Mouse (Mus musculus) cerebellum, postnatal 14 days (tissue): ENCODE measurements around the gene Mrpl14.

Experiments
- DNase-seq, 2 experiments: peaks; one replicate each; pipeline ENCODE4 v3.0.0; 2021; ENCODE audit warnings: mixed read lengths in 2 of 2

Gene Mrpl14

DNA sequence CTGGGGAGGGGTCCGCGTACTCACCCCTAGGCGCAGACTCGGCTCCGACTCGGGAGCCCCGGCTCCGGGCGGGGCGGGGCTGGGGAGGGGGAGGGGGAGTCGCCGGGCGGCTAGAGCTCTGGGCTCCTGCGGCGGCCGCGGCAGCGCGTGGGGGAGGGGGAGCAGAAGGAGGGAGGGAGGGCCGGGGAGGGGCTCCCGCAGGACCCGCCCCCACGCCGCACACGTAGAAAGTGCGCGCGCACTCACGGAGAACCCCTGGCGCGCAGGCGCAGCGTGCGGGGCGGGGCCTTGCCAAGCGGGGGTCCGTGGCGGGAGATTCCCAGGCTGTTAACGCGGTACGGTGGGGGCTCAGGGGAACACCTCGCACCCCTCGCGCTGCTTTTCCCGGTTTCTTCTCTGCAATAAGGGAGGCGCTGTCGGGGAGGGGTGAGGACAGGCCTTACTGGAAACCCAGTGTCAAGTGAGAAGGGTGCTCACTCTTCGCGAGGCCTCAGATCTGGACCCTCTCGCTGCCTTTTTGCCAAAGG is at the start of gene Mrpl14:
Mrpl14 (plus strand) TSS at position 230 of the 527 bp plus-strand sequence.
- peak; percentile 97 for DNase-seq

- DNase-seq: no peak
These were observed 47.4 kb upstream of the Mrpl14 start for GRCm38 (mm10) chr17:45638596-45639295.

GRCm38 (mm10) chr17:45641981-45642380 is 44.1 kb upstream of the Mrpl14 start:
- no peak for DNase-seq

- DNase-seq: peak; percentile 94 to 96
These were observed 43.4 kb upstream of the Mrpl14 start for GRCm38 (mm10) chr17:45642701-45643100.

DNA sequence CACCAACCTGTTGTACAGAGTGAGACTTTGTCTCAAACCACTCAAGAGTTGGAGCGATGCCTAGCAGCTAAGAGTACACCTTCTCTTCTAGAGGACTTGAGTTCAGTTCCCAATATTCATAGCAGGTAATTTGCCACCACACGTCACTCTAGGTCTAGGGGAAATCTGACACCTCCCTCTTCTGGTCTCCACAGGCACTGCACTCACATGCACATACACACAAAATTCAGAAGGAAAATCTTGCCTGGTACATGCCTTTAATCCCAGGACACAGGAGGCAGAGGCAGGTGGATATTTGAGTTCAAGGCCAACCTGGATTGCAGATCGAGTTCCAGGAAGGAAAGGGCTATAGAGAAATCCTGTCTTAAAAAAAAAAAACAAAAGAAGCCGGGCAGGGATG is 41.9 kb upstream of the Mrpl14 start:
- peak in 1 of 2 experiments; percentile 28 for DNase-seq

DNA sequence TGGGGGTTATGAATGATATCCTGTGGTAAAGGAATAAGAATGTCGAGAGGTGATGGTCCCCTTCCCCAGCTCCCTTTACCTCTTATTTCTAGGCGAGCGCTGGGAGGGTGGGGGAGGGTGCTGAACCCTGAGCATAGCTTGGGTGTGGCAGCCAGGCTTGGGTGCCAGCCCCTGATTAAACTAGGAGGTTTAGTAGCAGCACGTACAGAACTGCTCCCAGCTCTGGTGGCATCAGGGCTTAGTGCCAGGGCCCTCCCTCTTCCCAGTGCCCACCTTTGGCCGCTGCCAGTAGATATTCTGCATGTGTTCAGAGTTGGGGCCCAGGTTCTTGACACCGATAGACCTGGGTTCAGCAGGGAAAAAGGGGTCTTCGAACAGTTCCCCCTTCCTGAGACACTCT is 32.9 kb upstream of the Mrpl14 start:
- no peak for DNase-seq

- peak; percentile 42 to 78 for DNase-seq
These were observed 30.3 kb upstream of the Mrpl14 start for GRCm38 (mm10) chr17:45655820-45656219.

GRCm38 (mm10) chr17:45659225-45659624 is 26.9 kb upstream of the Mrpl14 start, which contains the start of gene Capn11:
Gene Capn11 (minus strand): TSS chr17:45659325.
- DNase-seq: no peak

DNA sequence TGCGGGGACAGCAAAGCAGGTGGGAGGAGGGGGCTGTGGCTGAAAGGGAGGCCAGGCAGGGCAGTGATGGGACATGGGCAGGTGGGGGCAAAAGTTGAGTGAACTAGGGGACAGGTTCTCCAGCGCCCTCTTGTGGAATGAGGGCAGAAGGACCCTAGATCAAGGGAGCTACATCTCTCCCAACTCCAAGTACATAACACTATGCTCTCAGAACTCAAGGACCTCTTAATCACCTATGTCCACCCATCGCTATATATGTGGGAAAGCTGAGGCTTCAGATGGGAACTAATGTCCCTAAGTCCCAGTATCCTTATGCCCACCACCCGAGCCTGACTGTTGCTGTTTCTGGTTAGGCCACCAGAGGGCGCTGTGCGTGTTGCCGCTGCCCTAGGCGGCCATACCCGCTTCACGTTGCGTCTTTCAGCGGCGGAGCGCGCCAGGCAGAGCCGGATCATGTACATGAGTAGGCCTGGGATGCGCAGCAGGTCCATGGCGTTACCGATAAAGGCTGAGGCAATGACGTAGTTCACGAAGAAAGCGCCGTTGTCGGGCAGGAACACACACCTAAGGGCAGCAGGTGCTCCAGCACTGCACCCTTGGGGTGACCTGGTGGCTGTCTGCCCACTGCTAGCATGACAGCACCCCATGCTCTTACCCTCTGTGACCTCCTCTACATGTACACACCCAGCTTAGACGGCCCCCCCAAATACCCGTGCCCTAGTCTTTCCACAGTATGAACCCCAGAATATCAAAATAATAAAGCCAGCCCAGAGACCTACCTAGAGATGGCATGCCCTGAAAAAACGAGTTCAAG is 22.8 kb upstream of the Mrpl14 start:
- peak; percentile 91 to 95 for DNase-seq

DNA sequence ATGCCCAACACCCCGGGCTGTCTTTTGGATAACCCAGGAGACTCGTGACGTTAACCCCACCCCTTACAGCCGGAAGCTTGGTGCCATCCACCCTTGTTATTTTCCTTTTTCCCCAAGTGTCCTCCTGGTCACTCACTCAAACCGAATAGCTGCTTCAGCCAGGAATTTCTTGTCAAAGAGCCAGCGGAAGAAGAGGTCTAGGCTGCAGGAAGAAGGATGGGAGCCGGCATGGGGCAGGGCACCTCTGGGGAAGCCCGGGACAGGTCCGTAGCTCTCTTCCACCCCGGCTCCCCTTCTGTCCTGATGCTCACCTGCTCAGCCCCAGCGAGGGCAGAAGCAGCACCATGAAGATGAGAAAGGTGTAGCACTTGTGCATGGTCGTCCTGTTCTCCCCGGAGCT is 21.5 kb upstream of the Mrpl14 start:
- no peak for DNase-seq

DNA sequence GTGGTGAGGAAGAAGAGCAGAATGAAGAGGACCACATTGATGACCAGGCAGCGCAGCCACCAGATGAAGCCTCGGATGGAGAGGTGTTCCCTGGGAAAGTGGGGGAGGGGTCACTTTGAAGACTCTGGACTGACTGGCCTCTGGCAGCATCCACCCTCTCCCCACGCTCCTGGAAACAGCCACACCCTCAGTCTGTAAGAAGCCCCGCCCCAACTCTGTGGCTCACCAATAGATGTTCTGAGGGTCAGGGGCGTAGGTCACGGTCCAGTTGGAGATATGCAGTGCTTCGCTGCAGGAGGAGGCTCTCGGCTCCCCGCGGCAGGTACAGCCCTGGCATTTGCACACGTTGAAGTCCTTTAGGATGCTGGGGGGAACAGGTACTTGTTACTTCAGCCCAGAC is 20.0 kb upstream of the Mrpl14 start:
- no peak for DNase-seq

DNA sequence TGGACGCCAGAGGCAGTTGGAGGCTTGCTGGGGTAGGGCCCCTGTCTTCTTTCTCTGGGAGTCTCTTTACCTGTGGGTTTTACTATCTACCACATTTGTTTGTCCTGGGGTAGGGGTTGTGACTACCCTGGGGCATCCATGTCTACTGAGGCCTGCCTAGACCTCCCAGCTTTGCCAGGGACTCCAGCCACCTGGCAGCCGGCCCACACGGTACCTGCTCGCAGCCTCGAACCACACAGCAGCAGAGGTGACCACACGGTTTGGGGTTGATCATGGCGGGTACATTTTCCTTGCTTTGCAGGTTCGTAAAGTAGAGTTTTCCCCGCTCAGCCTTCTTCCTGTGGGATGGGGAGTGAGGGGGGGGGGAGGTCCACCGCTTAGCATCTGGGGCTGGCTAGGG is 18.6 kb upstream of the Mrpl14 start:
- DNase-seq: peak; percentile 52 to 58

DNA sequence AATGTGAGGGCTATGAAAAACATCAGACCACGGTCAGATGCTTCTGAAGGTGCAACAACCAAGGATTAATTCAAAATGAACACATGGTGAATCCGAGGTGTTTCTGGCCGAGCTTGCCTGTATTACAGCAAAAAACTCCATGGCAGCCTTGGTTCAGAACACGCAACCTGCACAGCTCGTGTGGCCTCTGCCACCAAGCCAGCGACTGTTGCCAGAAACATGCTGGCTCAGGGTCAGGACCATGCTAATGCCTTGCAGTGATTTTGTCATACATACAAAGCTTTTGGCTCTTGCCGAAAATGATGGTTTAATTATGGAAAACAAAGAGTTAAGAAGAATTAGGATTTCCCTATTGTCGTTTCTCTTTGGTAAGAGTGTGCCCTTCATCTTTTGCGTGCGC is 18.1 kb upstream of the Mrpl14 start:
- DNase-seq: peak; percentile 63 to 73

DNA sequence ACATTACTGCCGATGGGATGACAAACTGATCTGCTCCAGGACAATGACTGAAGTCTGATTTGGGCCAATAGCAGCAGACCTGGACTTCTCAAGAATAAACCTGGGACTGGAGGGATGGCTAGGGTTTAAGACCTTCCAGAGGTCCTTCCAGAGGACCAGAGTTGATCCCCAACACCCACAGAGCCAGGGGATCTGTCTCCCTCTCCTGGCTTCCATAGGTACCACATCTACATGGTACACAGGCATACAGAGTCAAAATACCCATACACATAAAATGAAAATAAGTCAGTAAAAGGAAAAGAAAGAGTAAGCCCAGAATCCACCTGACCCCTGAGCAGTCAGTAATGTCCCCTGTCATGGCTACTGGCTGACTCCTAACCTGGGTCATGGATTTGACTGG is 14.3 kb upstream of the Mrpl14 start:
- DNase-seq: no peak

GRCm38 (mm10) chr17:45672598-45672997 is 13.5 kb upstream of the Mrpl14 start:
- DNase-seq: no peak

DNA sequence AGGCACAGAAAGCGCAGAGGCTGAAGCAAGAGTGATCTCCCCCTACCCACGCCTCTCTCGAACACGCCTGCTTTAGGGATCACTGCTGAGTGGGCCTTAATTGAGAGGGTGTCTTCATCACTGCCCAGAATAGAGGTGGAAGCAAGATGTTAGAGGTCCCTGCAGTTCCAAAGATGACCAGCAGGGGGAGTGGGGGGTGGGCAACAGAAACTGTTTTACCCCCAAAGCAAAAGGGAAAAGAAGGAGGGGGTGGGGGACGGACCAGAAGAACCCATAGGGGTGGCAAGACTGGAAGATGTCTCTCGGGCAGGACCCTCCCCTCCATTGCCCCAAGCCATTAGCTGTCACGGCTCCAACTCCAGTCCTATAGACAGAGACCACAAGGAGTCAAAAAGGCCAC is 8.0 kb upstream of the Mrpl14 start:
- peak; percentile 81 to 92 for DNase-seq

DNA sequence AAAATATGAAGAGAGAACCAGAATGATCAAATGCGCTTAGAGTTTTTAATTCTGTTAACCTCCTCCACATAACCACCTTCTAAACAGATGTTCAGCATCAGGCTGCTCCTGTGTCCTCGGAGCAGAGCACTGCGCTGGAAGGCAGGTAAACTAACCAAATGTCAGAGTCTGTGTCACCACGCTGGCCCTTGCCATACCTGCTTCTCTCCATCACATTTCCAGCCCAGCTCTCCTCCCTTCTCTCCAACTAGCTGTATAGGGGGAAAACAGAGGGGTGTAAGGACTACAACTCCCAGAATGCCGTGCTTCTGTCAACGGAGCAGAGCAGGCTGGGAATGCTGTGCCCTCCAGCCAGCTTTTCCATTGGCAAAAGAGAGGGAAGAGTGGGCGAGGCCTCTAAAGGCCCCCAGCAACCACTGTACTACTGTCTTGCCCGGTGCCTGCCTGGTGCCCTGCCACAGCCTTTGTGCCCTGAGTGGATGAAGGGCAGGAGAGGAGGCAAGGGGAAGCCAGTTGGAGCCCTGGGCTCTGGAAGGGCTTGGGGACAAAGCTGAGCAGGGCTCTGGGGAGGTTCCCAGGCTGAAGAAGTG is 5.6 kb upstream of the Mrpl14 start:
- DNase-seq: peak; percentile 75

DNA sequence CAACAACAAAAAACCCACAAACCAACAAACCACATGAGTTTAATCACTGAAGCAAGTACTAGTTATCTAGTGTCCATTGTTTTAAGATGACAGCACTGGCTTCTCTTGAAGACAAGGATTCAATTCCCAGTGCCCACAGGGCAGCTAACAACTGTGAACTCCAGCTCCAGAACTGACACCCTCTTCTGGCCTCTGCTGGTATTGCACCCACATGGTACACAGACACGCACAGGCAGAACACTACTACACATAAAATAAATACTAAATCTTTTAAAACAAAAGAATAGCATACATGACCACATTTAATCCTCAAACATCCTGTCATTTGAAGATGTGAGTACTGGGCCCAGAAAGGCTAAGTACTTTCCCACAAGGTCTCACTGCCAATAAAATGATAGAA is 4.5 kb upstream of the Mrpl14 start:
- DNase-seq: peak in 1 of 2 experiments; percentile 77

DNA sequence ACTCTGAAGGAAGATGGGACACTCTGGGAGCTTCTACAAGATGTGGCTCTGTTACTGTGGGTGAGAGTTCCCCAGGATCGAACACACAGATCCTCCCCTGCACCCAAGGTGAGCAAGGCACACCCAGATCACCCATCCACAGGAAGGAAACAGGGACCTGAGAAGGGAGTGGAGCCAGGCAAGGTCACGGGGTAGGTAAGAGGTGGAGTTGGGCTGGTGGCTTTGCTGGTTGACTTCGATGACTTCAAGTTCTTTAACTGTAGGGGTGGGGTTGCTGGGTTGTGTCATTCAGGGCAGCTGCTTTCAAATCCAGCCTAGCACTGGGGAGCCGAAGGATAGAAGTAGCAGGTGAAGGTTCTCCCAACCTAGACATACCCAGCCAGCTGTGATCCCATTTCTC is 3.3 kb upstream of the Mrpl14 start:
- DNase-seq: no peak

GRCm38 (mm10) chr17:45684667-45685131 is 1.4 kb upstream of the Mrpl14 start:
- DNase-seq: peak; percentile 43 to 52

DNA sequence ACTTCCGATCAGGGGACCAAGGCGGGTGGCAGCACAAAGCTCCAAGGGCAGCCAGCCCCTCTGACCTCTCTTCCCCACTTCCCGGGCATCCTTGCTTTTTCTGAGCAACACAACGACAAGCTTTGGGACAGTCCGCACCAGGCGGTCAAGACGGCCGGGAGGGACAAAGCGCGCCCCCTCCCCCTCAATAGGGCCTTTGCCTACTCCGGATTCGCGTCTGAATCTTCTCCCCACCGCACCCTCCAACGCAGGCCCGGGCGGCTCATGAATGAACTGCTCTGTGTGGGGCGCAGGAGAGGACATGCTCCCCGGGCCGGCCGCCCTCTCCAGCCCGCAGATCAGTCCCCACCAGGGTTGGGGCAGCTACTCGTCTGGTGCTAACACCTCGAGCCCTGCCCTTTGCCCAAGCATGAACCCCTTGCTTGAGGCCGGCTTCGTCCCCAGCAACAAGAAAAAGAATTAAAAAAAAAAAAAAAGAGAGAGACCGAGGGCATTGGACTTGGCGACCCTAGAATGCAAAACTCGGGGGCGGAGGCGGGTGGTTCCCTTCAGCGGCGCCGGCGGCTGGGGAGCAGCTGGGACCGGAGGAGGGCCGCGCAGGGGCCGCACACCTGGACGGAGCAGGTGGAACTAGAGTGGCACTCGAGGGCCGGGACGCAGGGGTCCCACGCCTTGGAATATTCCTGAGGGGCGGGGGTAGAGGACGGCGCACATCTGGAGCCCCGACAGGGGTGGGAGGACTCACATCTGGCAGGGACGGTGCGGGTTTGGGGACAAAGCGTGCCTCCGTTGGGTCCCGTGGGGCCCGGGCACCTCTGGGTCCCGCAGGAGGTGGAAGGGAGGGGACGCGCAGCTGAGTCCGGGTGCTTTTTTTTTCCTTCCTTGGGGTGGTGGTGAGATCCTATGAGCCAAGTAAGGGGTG is 690 bp upstream of the Mrpl14 start:
- peak; percentile 63 to 69 for DNase-seq

- no peak for DNase-seq
These were observed 594 bp downstream of the Mrpl14 start, which contains the start of gene Tmem63b for GRCm38 (mm10) chr17:45686716-45687115. Gene Tmem63b (minus strand): TSS chr17:45686905.
